Mouse (Mus musculus): Measurements from ENCODE around the gene Ccdc32.
A peak's percentile ranks its signal among the peaks of the same experiment; 100 is the strongest.
"Not testable (repeated sequence)": the region's sequence is repeated elsewhere in the genome, so short reads cannot be mapped to it uniquely, and the experiment has no call there.

The Ccdc32 gene

GRCm38 (mm10) chr2:119028941-119029551 lies at the start of gene Ccdc32:
Ccdc32 (minus strand) TSS chr2:119029393.
- DNase-seq: peak; percentile 98

GRCm38 (mm10) chr2:119072397-119072796 lies 43.2 kb upstream of the Ccdc32 start:
- no peak for DNase-seq

- no peak for DNase-seq
Observed at GRCm38 (mm10) chr2:119060139-119060538, 30.9 kb upstream of the Ccdc32 start.

- DNase-seq: no peak
Observed at GRCm38 (mm10) chr2:119050132-119050650, 21.0 kb upstream of the Ccdc32 start.

GRCm38 (mm10) chr2:119047849-119048248 lies 18.7 kb upstream of the Ccdc32 start:
- no peak for DNase-seq

- DNase-seq: peak; percentile 93 to 96
Observed at GRCm38 (mm10) chr2:119046649-119047611, 17.7 kb upstream of the Ccdc32 start, which contains the start of gene Knl1. Knl1 (plus strand) TSS chr2:119047119.

- no peak for DNase-seq
Observed at GRCm38 (mm10) chr2:119045163-119045562, 16.0 kb upstream of the Ccdc32 start.

- DNase-seq: no peak
Observed at GRCm38 (mm10) chr2:119040882-119041281, 11.7 kb upstream of the Ccdc32 start.

GRCm38 (mm10) chr2:119035397-119035745 lies 6.2 kb upstream of the Ccdc32 start:
- DNase-seq: no peak

- peak; percentile 94 to 95 for DNase-seq
Observed at GRCm38 (mm10) chr2:119034656-119035396, 5.6 kb upstream of the Ccdc32 start, which contains the start of gene Rpusd2. Rpusd2 (plus strand) TSS chr2:119034790.

GRCm38 (mm10) chr2:119032191-119032590 lies 3.0 kb upstream of the Ccdc32 start:
- DNase-seq: no peak

GRCm38 (mm10) chr2:119026951-119027350 lies 2.2 kb downstream of the Ccdc32 start:
- no peak for DNase-seq

- DNase-seq: no peak
Observed at GRCm38 (mm10) chr2:119025239-119025616, 4.0 kb downstream of the Ccdc32 start.

GRCm38 (mm10) chr2:119024536-119025238 lies 4.5 kb downstream of the Ccdc32 start:
- no peak for DNase-seq

- DNase-seq: no peak
Observed at GRCm38 (mm10) chr2:119023154-119023660, 6.0 kb downstream of the Ccdc32 start.

GRCm38 (mm10) chr2:119019538-119019937 lies 9.7 kb downstream of the Ccdc32 start:
- no peak for DNase-seq

- no peak for DNase-seq
Observed at GRCm38 (mm10) chr2:119019131-119019530, 10.1 kb downstream of the Ccdc32 start.

- no peak for DNase-seq
Observed at GRCm38 (mm10) chr2:119018391-119019122, 10.6 kb downstream of the Ccdc32 start.

- no peak for DNase-seq
Observed at GRCm38 (mm10) chr2:119017647-119018046, 11.5 kb downstream of the Ccdc32 start.

- not testable (repeated sequence) for DNase-seq
Observed at GRCm38 (mm10) chr2:119016312-119016711, 12.9 kb downstream of the Ccdc32 start.

GRCm38 (mm10) chr2:119015604-119016180 lies 13.5 kb downstream of the Ccdc32 start:
- peak; percentile 22 to 25 for DNase-seq
